Mouse (Mus musculus): Measurements from ENCODE around the gene Myadm. TPM values are rescaled to one million over a fixed set of nuclear protein-coding genes. Genes with fewer than 3 reads are reported as not detected.
A peak's percentile ranks its signal among the peaks of the same experiment; 100 is the strongest.

The Myadm gene
- total and polyA plus RNA-seq, 3 experiments, result 0.62 to 7.4 TPM; not detected in 1

GRCm38 (mm10) chr7:3295321-3296110 lies 6.6 kb downstream of the Myadm start:
- Histone ChIP-seq H3K4me1 (ENCODE audit: control insufficient read depth in 1 of 2, insufficient read depth in 2 of 2, low read length in 2 of 2) (peaks cover 0 to 23% of the 10 kb centered on the region in 2 experiments; a peak in 3 of 4 replicates), H3K4me3 (ENCODE audit: control insufficient read depth in 1 of 2, insufficient read depth in 1 of 2, low read depth in 2 of 2, low read length in 2 of 2) (no peak overlapping the region), H3K27me3 (ENCODE audit: control insufficient read depth in 1 of 2, insufficient read depth in 2 of 2, low read length in 2 of 2) (no peaks in the 10 kb centered on the region), H3K9ac (ENCODE audit: control insufficient read depth, low read depth, low read length, poor library complexity, severe bottlenecking) (no peak overlapping the region), H3K9me3 (replicated peaks; ENCODE audit: insufficient read depth, low read length) (no peaks in the 10 kb centered on the region), H3K79me2 (ENCODE audit: control insufficient read depth, insufficient read depth, low read length, poor library complexity) (no peaks in the 10 kb centered on the region), H3K36me3 (ENCODE audit: control insufficient read depth in 1 of 2, insufficient read depth in 2 of 2, low read length in 2 of 2) (peaks cover 0 to 23% of the 10 kb centered on the region in 2 experiments; a peak in 2 of 4 replicates), H3K27ac (ENCODE audit: control insufficient read depth, low read depth, low read length) (peak overlapping the region; percentile 84)
- peak; percentile 90 for DNase-seq (ENCODE audit: low read depth, low spot score)
- peak; percentile 46 for TF ChIP-seq ELF1 (IDR thresholded peaks at IDR 0.05; ENCODE audit: low read depth, low read length)
- no peak for TF ChIP-seq SMC3 (IDR thresholded peaks at IDR 0.05; ENCODE audit: low read depth, low read length)
- no peak for TF ChIP-seq KAT2A (conservative IDR thresholded peaks at IDR 0.05; ENCODE audit: low read depth, low read length)
- no peak for TF ChIP-seq CHD2 (IDR thresholded peaks at IDR 0.05; ENCODE audit: low read length)
- no peak for TF ChIP-seq USF2 (IDR thresholded peaks at IDR 0.05; ENCODE audit: borderline replicate concordance in 1 of 2, insufficient read depth in 1 of 2, low read depth in 1 of 2, low read length in 2 of 2)
- TF ChIP-seq POLR2A (IDR thresholded peaks at IDR 0.05; ENCODE audit: control insufficient read depth in 1 of 2, insufficient read depth in 1 of 2, low read depth in 1 of 2, low read length in 2 of 2, poor library complexity in 1 of 2), result no peak
- TF ChIP-seq GABPA (IDR thresholded peaks at IDR 0.05; ENCODE audit: low read depth, low read length), result no peak
- no peak for TF ChIP-seq POLR2AphosphoS2 (IDR thresholded peaks at IDR 0.05; ENCODE audit: low read length)
- peak; percentile 59 for TF ChIP-seq TCF12 (IDR thresholded peaks at IDR 0.05; ENCODE audit: low read depth, low read length)
- TF ChIP-seq MYC (IDR thresholded peaks at IDR 0.05; ENCODE audit: low read depth, low read length), result 0 out of 2 replicates have a peak, but pooled peaks have one; percentile 21
- peak; percentile 97 for TF ChIP-seq ZNF384 (IDR thresholded peaks at IDR 0.05; ENCODE audit: low read depth, low read length)
- TF ChIP-seq EP300 (IDR thresholded peaks at IDR 0.05; ENCODE audit: low read depth in 1 of 2, low read length in 2 of 2), result peak; percentile 62 to 66
- TF ChIP-seq ETS1 (IDR thresholded peaks at IDR 0.05; ENCODE audit: low read depth, low read length), result no peak
- no peak for TF ChIP-seq ZKSCAN1 (IDR thresholded peaks at IDR 0.05; ENCODE audit: low read depth, low read length)
- no peak for TF ChIP-seq TBP (IDR thresholded peaks at IDR 0.05; ENCODE audit: low read depth, low read length)
- no peak for TF ChIP-seq MEF2A (IDR thresholded peaks at IDR 0.05; ENCODE audit: extremely low read depth, insufficient replicate concordance, low read depth, low read length, poor library complexity, severe bottlenecking)
- no peak for TF ChIP-seq MAFK (IDR thresholded peaks at IDR 0.05; ENCODE audit: borderline replicate concordance, low read depth, low read length)
- peak; percentile 4; the same call in 1 of the 2 replicates for TF ChIP-seq HCFC1 (IDR thresholded peaks at IDR 0.05; ENCODE audit: low read depth, low read length)
- TF ChIP-seq RCOR1 (IDR thresholded peaks at IDR 0.05; ENCODE audit: low read depth, low read length), result 0 out of 2 replicates have a peak, but pooled peaks have one; percentile 45
- TF ChIP-seq BHLHE40 (IDR thresholded peaks at IDR 0.05; ENCODE audit: borderline replicate concordance, low read depth, low read length), result no peak
- TF ChIP-seq E2F4 (IDR thresholded peaks at IDR 0.05; ENCODE audit: borderline replicate concordance, low read depth, low read length), result no peak
- 0 out of 2 replicates have a peak, but pooled peaks have one; percentile 30 for TF ChIP-seq MAZ (IDR thresholded peaks at IDR 0.05; ENCODE audit: low read depth, low read length)
- TF ChIP-seq UBTF (IDR thresholded peaks at IDR 0.05; ENCODE audit: borderline replicate concordance, insufficient read depth, low read depth, low read length), result no peak
- TF ChIP-seq ZC3H11A (IDR thresholded peaks at IDR 0.05; ENCODE audit: low read depth, low read length), result no peak
- TF ChIP-seq JUND (IDR thresholded peaks at IDR 0.05; ENCODE audit: low read depth, low read length), result no peak
- no peak for TF ChIP-seq MYB (IDR thresholded peaks at IDR 0.05; ENCODE audit: low read depth, low read length)
- TF ChIP-seq NRF1 (IDR thresholded peaks at IDR 0.05; ENCODE audit: insufficient read depth, low read depth, low read length, poor library complexity, severe bottlenecking), result no peak
- TF ChIP-seq ZMIZ1 (IDR thresholded peaks at IDR 0.05; ENCODE audit: low read depth, low read length), result no peak
- TF ChIP-seq SIN3A (IDR thresholded peaks at IDR 0.05; ENCODE audit: low read length), result 0 out of 2 replicates have a peak, but pooled peaks have one; percentile 28
- no peak for TF ChIP-seq POLR2AphosphoS5 (IDR thresholded peaks at IDR 0.05; ENCODE audit: borderline replicate concordance, low read depth, low read length)
- no peak for TF ChIP-seq RAD21 (IDR thresholded peaks at IDR 0.05; ENCODE audit: low read depth, low read length)
- TF ChIP-seq USF1 (IDR thresholded peaks at IDR 0.05; ENCODE audit: low read depth, low read length), result no peak
- TF ChIP-seq NELFE (IDR thresholded peaks at IDR 0.05; ENCODE audit: low read depth, low read length), result no peak
- no peak for TF ChIP-seq MXI1 (IDR thresholded peaks at IDR 0.05; ENCODE audit: low read depth, low read length)
- TF ChIP-seq CHD1 (IDR thresholded peaks at IDR 0.05; ENCODE audit: low read depth, low read length), result no peak
